Mouse (Mus musculus): Measurements from ENCODE around the gene 2310034G01Rik. TPM values are rescaled to one million over a fixed set of nuclear protein-coding genes. Genes with fewer than 3 reads are reported as not detected.

Gene 2310034G01Rik
- total and polyA plus RNA-seq, 3 experiments = 0.50 to 0.95 TPM; not detected in 1

DNA sequence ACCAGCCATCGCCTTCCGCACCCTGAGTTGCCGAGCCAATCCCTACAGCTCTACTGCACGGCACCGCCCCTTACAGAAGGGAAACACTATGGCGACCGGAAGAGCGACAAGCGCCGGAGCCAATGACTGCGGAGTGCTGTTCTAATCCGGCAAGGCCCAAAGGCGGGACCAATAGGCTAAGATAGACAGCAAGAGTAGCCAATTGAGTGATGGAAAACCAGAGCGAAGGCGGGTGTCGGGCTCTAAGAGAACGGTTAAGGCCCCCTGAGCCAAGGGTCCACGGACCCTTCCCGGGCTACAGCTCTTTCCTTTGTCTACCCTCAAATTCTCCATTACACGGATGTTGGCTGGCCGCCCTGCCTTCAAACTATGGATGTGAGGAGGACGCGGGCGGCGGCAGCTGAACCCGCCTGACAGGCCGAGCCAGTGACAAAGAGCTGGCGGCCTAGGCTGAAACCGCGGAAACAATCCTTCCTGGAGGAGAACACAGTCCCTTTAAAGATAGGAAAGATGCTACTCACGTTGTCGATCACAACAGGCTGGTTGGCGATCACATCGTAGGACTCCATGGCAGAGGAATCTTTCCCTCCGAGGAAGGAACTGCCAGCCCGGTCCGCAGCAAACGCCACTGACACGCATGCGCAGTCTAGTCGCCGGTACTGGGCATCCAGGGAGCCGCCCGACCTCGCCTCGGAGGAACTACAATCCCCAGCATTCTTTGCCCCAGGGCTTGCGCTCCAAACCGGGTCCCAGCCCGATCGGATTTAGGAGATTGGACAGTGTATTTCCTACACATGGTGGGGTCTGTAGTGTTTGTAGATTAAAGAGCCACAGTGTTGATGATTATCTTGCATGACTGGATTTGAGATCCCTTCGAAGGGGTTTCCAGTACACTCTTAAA, 45.3 kb upstream of the 2310034G01Rik start, which contains the start of gene Actr1a (continued):
- no peak for TF ChIP-seq RAD21 (IDR thresholded peaks at IDR 0.05; ENCODE audit: low read depth, low read length)
- TF ChIP-seq NELFE (IDR thresholded peaks at IDR 0.05; ENCODE audit: low read depth, low read length) = peak; percentile 86
- TF ChIP-seq SIN3A (IDR thresholded peaks at IDR 0.05; ENCODE audit: low read length) = peak; percentile 95
- TF ChIP-seq JUND (IDR thresholded peaks at IDR 0.05; ENCODE audit: low read depth, low read length) = no peak
- 0 out of 2 replicates have a peak, but pooled peaks have one; percentile 76 for TF ChIP-seq POLR2AphosphoS5 (IDR thresholded peaks at IDR 0.05; ENCODE audit: borderline replicate concordance, low read depth, low read length)
- TF ChIP-seq ZNF384 (IDR thresholded peaks at IDR 0.05; ENCODE audit: low read depth, low read length) = no peak
- no peak for TF ChIP-seq SMC3 (IDR thresholded peaks at IDR 0.05; ENCODE audit: low read depth, low read length)
- TF ChIP-seq ZMIZ1 (IDR thresholded peaks at IDR 0.05; ENCODE audit: low read depth, low read length) = peak; percentile 29
- TF ChIP-seq MAFK (IDR thresholded peaks at IDR 0.05; ENCODE audit: borderline replicate concordance, low read depth, low read length) = no peak
- no peak for TF ChIP-seq RCOR1 (IDR thresholded peaks at IDR 0.05; ENCODE audit: low read depth, low read length)
- TF ChIP-seq TBP (IDR thresholded peaks at IDR 0.05; ENCODE audit: low read depth, low read length) = peak; percentile 80
- TF ChIP-seq HCFC1 (IDR thresholded peaks at IDR 0.05; ENCODE audit: low read depth, low read length) = peak; percentile 98
- no peak for TF ChIP-seq ZKSCAN1 (IDR thresholded peaks at IDR 0.05; ENCODE audit: low read depth, low read length)
- TF ChIP-seq GATA1 (IDR thresholded peaks at IDR 0.05; ENCODE audit: low read depth, low read length) = peak; percentile 67
- no peak for TF ChIP-seq MEF2A (IDR thresholded peaks at IDR 0.05; ENCODE audit: extremely low read depth, insufficient replicate concordance, low read depth, low read length, poor library complexity, severe bottlenecking)
- no peak for TF ChIP-seq BHLHE40 (IDR thresholded peaks at IDR 0.05; ENCODE audit: borderline replicate concordance, low read depth, low read length)
- TF ChIP-seq UBTF (IDR thresholded peaks at IDR 0.05; ENCODE audit: borderline replicate concordance, insufficient read depth, low read depth, low read length) = no peak
- no peak for TF ChIP-seq CHD1 (IDR thresholded peaks at IDR 0.05; ENCODE audit: low read depth, low read length)
- TF ChIP-seq MAX (IDR thresholded peaks at IDR 0.05; ENCODE audit: low read length) = peak; percentile 76
- TF ChIP-seq ETS1 (IDR thresholded peaks at IDR 0.05; ENCODE audit: low read depth, low read length) = no peak
- TF ChIP-seq ZC3H11A (IDR thresholded peaks at IDR 0.05; ENCODE audit: low read depth, low read length) = no peak

DNA sequence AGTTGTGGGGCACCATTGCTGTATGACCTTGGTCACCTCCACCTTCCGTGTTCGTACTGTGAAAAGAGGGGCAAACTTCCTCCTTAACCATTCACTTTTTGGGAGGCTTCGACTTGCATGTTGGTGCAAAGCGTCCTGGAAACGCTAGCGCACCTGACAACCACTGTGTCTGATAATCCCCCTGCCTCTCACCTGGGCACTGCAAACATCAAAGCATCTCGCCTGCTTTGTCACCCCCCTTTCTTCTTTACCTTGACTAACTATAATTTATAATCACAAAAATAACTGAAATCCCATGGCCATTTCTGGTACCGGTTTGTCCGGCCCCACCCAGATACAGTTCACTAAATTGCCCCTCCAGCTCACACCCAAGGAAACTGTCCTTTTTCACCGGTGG, 44.6 kb upstream of the 2310034G01Rik start:
- H3K9me3 ChIP-seq (replicated peaks; ENCODE audit: insufficient read depth, low read length) = no peaks in the 10 kb centered on the region
- peak overlapping the region; percentile 57 for H3K9ac ChIP-seq (ENCODE audit: control insufficient read depth, low read depth, low read length, poor library complexity, severe bottlenecking)
- H3K79me2 ChIP-seq (ENCODE audit: control insufficient read depth, insufficient read depth, low read length, poor library complexity) = peaks cover 67% of the 10 kb centered on the region
- H3K4me3 ChIP-seq (ENCODE audit: control insufficient read depth in 1 of 2, insufficient read depth in 1 of 2, low read depth in 2 of 2, low read length in 2 of 2) = peak overlapping the region; percentile 59 to 73
- H3K27ac ChIP-seq (ENCODE audit: control insufficient read depth, low read depth, low read length) = no peak overlapping the region; the same call in 1 of the 2 replicates
- peaks cover 0 to 16% of the 10 kb centered on the region in 2 experiments; a peak in 3 of 4 replicates for H3K4me1 ChIP-seq (ENCODE audit: control insufficient read depth in 1 of 2, insufficient read depth in 2 of 2, low read length in 2 of 2)
- H3K36me3 ChIP-seq (ENCODE audit: control insufficient read depth in 1 of 2, insufficient read depth in 2 of 2, low read length in 2 of 2) = peaks cover 5 to 13% of the 10 kb centered on the region in 2 experiments
- H3K27me3 ChIP-seq (ENCODE audit: control insufficient read depth in 1 of 2, insufficient read depth in 2 of 2, low read length in 2 of 2) = no peaks in the 10 kb centered on the region
- DNase-seq (ENCODE audit: low read depth, low spot score) = no peak
- TF ChIP-seq USF1 (IDR thresholded peaks at IDR 0.05; ENCODE audit: low read depth, low read length) (no peak), MYC (IDR thresholded peaks at IDR 0.05; ENCODE audit: low read depth, low read length) (no peak), SIN3A (IDR thresholded peaks at IDR 0.05; ENCODE audit: low read length) (no peak), BHLHE40 (IDR thresholded peaks at IDR 0.05; ENCODE audit: borderline replicate concordance, low read depth, low read length) (no peak), ZC3H11A (IDR thresholded peaks at IDR 0.05; ENCODE audit: low read depth, low read length) (no peak), MYB (IDR thresholded peaks at IDR 0.05; ENCODE audit: low read depth, low read length) (no peak), UBTF (IDR thresholded peaks at IDR 0.05; ENCODE audit: borderline replicate concordance, insufficient read depth, low read depth, low read length) (no peak), USF2 (IDR thresholded peaks at IDR 0.05; ENCODE audit: borderline replicate concordance in 1 of 2, insufficient read depth in 1 of 2, low read depth in 1 of 2, low read length in 2 of 2) (no peak), NELFE (IDR thresholded peaks at IDR 0.05; ENCODE audit: low read depth, low read length) (peak; percentile 48; the same call in 1 of the 2 replicates), POLR2A (IDR thresholded peaks at IDR 0.05; ENCODE audit: control insufficient read depth in 1 of 2, insufficient read depth in 1 of 2, low read depth in 1 of 2, low read length in 2 of 2, poor library complexity in 1 of 2) (no peak), CTCF (IDR thresholded peaks at IDR 0.05 in 2 of 3, conservative IDR thresholded peaks at IDR 0.05 in 1 of 3; ENCODE audit: control insufficient read depth in 1 of 3, insufficient read depth in 1 of 3, low read depth in 2 of 3, low read length in 3 of 3, poor library complexity in 1 of 3, severe bottlenecking in 1 of 3) (no peak), MXI1 (IDR thresholded peaks at IDR 0.05; ENCODE audit: low read depth, low read length) (no peak; the same call in 1 of the 2 replicates), POLR2AphosphoS5 (IDR thresholded peaks at IDR 0.05; ENCODE audit: borderline replicate concordance, low read depth, low read length) (no peak), ZNF384 (IDR thresholded peaks at IDR 0.05; ENCODE audit: low read depth, low read length) (no peak), MAX (IDR thresholded peaks at IDR 0.05; ENCODE audit: low read length) (peak; percentile 37; the same call in 1 of the 2 replicates), ZKSCAN1 (IDR thresholded peaks at IDR 0.05; ENCODE audit: low read depth, low read length) (no peak), KAT2A (conservative IDR thresholded peaks at IDR 0.05; ENCODE audit: low read depth, low read length) (0 out of 2 replicates have a peak, but pooled peaks have one; percentile 12), EP300 (IDR thresholded peaks at IDR 0.05; ENCODE audit: low read depth in 1 of 2, low read length in 2 of 2) (no peak)

Data from MEL (cell line).